Mouse (Mus musculus): ENCODE measurements around the gene Phldb3. TPM values are rescaled to one million over a fixed set of nuclear protein-coding genes. Genes with fewer than 3 reads are reported as not detected.

Gene Phldb3
- total RNA-seq, 2 experiments from 2014 or later = 1.2 to 4.0 TPM

Other genes starting within 250 kb of the Phldb3 start
- 5.9 and 7.6 TPM in 2 replicates for gene Kcnn4, start 240.5 kb upstream of the Phldb3 start, total RNA-seq (2015)
- gene Kcnn4, start 240.5 kb upstream of the Phldb3 start, total RNA-seq (2017) = 14.2 and 17.0 TPM in 2 replicates
- 21.6 and 22.3 TPM in 2 replicates for gene Smg9, start 211.1 kb upstream of the Phldb3 start, total RNA-seq (2015)
- 16.7 and 30.3 TPM in 2 replicates for gene Smg9, start 211.1 kb upstream of the Phldb3 start, total RNA-seq (2017)
- gene Irgc1, start 158.5 kb upstream of the Phldb3 start, total RNA-seq (2015) = 0.74 and 1.8 TPM in 2 replicates
- gene Irgc1, start 158.5 kb upstream of the Phldb3 start, total RNA-seq (2017) = 0.66 and 0.94 TPM in 2 replicates
- gene Plaur, start 148.3 kb upstream of the Phldb3 start, total RNA-seq (2015) = 100 and 110 TPM in 2 replicates
- gene Plaur, start 148.3 kb upstream of the Phldb3 start, total RNA-seq (2017) = 96.3 and 124 TPM in 2 replicates
- not detected in 2 replicates for gene Cadm4, start 128.7 kb upstream of the Phldb3 start, total RNA-seq (2015)
- gene Cadm4, start 128.7 kb upstream of the Phldb3 start, total RNA-seq (2017) = not detected in 2 replicates
- gene Zfp428, start 103.8 kb upstream of the Phldb3 start, total RNA-seq (2015) = 0.69 TPM in 1 of 2 replicates, not detected in the other
- gene Zfp428, start 103.8 kb upstream of the Phldb3 start, total RNA-seq (2017) = 0.40 TPM in 1 of 2 replicates, not detected in the other
- not detected in 2 replicates for gene AC161166.1, start 98.3 kb upstream of the Phldb3 start, total RNA-seq (2015)
- gene AC161166.1, start 98.3 kb upstream of the Phldb3 start, total RNA-seq (2017) = not detected in 2 replicates
- gene Irgq, start 80.1 kb upstream of the Phldb3 start, total RNA-seq (2015) = 2.4 and 2.7 TPM in 2 replicates
- 2.4 and 2.5 TPM in 2 replicates for gene Irgq, start 80.1 kb upstream of the Phldb3 start, total RNA-seq (2017)
- gene Pinlyp, start 64.6 kb upstream of the Phldb3 start, total RNA-seq (2015) = not detected in 2 replicates
- not detected in 2 replicates for gene Pinlyp, start 64.6 kb upstream of the Phldb3 start, total RNA-seq (2017)
- gene Xrcc1, start 64.5 kb upstream of the Phldb3 start, total RNA-seq (2015) = 18.3 and 27.5 TPM in 2 replicates
- 17.6 and 25.1 TPM in 2 replicates for gene Xrcc1, start 64.5 kb upstream of the Phldb3 start, total RNA-seq (2017)
- gene Ethe1, start 23.2 kb upstream of the Phldb3 start, total RNA-seq (2015) = 148 and 171 TPM in 2 replicates
- gene Ethe1, start 23.2 kb upstream of the Phldb3 start, total RNA-seq (2017) = 59.2 and 67.7 TPM in 2 replicates
- gene Zfp575, start 23.1 kb upstream of the Phldb3 start, total RNA-seq (2015) = 0.16 and 0.27 TPM in 2 replicates
- 0.08 and 0.22 TPM in 2 replicates for gene Zfp575, start 23.1 kb upstream of the Phldb3 start, total RNA-seq (2017)
- not detected in 2 replicates for gene Lypd3, start 25.8 kb downstream of the Phldb3 start, total RNA-seq (2015)
- not detected in 2 replicates for gene Lypd3, start 25.8 kb downstream of the Phldb3 start, total RNA-seq (2017)
- gene Tex101, start 65.9 kb downstream of the Phldb3 start, total RNA-seq (2015) = not detected in 2 replicates
- gene Tex101, start 65.9 kb downstream of the Phldb3 start, total RNA-seq (2017) = not detected in 2 replicates
- gene BC049730, start 98.5 kb downstream of the Phldb3 start, total RNA-seq (2015) = not detected in 2 replicates
- gene BC049730, start 98.5 kb downstream of the Phldb3 start, total RNA-seq (2017) = not detected in 2 replicates
- gene Gm4763, start 116.1 kb downstream of the Phldb3 start, total RNA-seq (2015) = not detected in 2 replicates
- gene Gm4763, start 116.1 kb downstream of the Phldb3 start, total RNA-seq (2017) = 0.24 TPM in 1 of 2 replicates, not detected in the other
- gene Cd177, start 149.5 kb downstream of the Phldb3 start, total RNA-seq (2015) = 170 and 199 TPM in 2 replicates
- 392 and 399 TPM in 2 replicates for gene Cd177, start 149.5 kb downstream of the Phldb3 start, total RNA-seq (2017)
- 44.7 and 45.0 TPM in 2 replicates for gene Ceacam10, start 166.4 kb downstream of the Phldb3 start, total RNA-seq (2015)
- 43.5 and 48.5 TPM in 2 replicates for gene Ceacam10, start 166.4 kb downstream of the Phldb3 start, total RNA-seq (2017)

Measured in megakaryocyte, adult 5-6 weeks (primary cell).